ENCODE assay signal across 8 mouse cellular contexts in genomic region chrX:166344228-166345015, GRCm38 (mm10).
DNase-seq lines count a peak whose midpoint lies in the region; ATAC-seq lines count a peak whose summit lies in the region.

No protein-coding gene starts in this region.

- DNase-seq in left cerebral cortex, adult 18-20 months (ENCODE audit: low spot score in 2 of 2) = peak; percentile 39 to 44
- DNase-seq in left cerebral cortex, adult 11 months (ENCODE audit: low spot score) = no peak
- peak; percentile 39 for DNase-seq in embryo, embryonic 10 days (ENCODE audit: low spot score)
- peak; percentile 42 for DNase-seq in right cerebral cortex, postnatal 4 days
- no peak for DNase-seq in urinary bladder, postnatal 36 days (ENCODE audit: low spot score in 2 of 2)

- 0 out of 2 replicates have a peak, but pooled peaks cover 13% of the 10 kb centered on the region for H3K27me3 ChIP-seq in hindbrain, embryonic 12.5 days
- H3K27me3 ChIP-seq in limb, embryonic 15.5 days = peaks cover 3% of the 10 kb centered on the region; the same call in 1 of the 2 replicates

- H3K4me1 ChIP-seq in hindbrain, embryonic 12.5 days = peaks cover under 1% of the 10 kb centered on the region; the same call in 1 of the 2 replicates
- no peaks in the 10 kb centered on the region for H3K4me1 ChIP-seq in limb, embryonic 15.5 days

- H3K4me2 ChIP-seq in hindbrain, embryonic 12.5 days (replicated peaks) = peak overlapping the region; percentile 50
- H3K4me2 ChIP-seq in limb, embryonic 15.5 days = peak overlapping the region; percentile 31; the same call in 1 of the 2 replicates

- H3K4me3 ChIP-seq in hindbrain, embryonic 12.5 days = peak overlapping the region; percentile 38
- H3K4me3 ChIP-seq in limb, embryonic 15.5 days = no peak overlapping the region; the same call in 1 of the 2 replicates

- WGBS in hindbrain, embryonic 12.5 days = 28% methylated on average over 10 of the region's 10 CpGs
- 32% methylated on average over 10 of the region's 10 CpGs for WGBS in limb, embryonic 15.5 days

- H3K36me3 ChIP-seq in hindbrain, embryonic 12.5 days = no peaks in the 10 kb centered on the region
- H3K36me3 ChIP-seq in limb, embryonic 15.5 days = no peaks in the 10 kb centered on the region

- peak overlapping the region; percentile 57 for H3K9ac ChIP-seq in hindbrain, embryonic 12.5 days
- H3K9ac ChIP-seq in limb, embryonic 15.5 days = no peak overlapping the region

- H3K27ac ChIP-seq in hindbrain, embryonic 12.5 days = peak overlapping the region; percentile 91
- no peak overlapping the region for H3K27ac ChIP-seq in limb, embryonic 15.5 days

- ATAC-seq in hindbrain, embryonic 12.5 days (ENCODE audit: low FRiP score) = peak; percentile 96
- ATAC-seq in limb, embryonic 15.5 days (ENCODE audit: insufficient number of reproducible peaks, low FRiP score, low TSS enrichment, low read depth) = no peak
- no peak for ATAC-seq in erythroid progenitor cell, adult 5-6 weeks (replicated peaks; ENCODE audit: low FRiP score, poor library complexity, severe bottlenecking)

- no peaks in the 10 kb centered on the region for H3K9me3 ChIP-seq in hindbrain, embryonic 12.5 days (replicated peaks)
- no peaks in the 10 kb centered on the region for H3K9me3 ChIP-seq in limb, embryonic 15.5 days

Comparison
In these comparisons a context has a peak if more than half of its experiments do, and no peak if none do; other contexts are left out.
1. DNase-seq: peak in left cerebral cortex, adult 18-20 months (2 of 2), embryo, embryonic 10 days (single experiment) and right cerebral cortex, postnatal 4 days (single experiment); none in left cerebral cortex, adult 11 months (single experiment) and urinary bladder, postnatal 36 days (0 of 2).